Mouse (Mus musculus): Measurements from ENCODE around the gene CN725425. TPM values are rescaled to one million over a fixed set of nuclear protein-coding genes. Genes with fewer than 3 reads are reported as not detected.
A peak's percentile ranks its signal among the peaks of the same experiment; 100 is the strongest.

Gene CN725425
- total and polyA plus RNA-seq, 2 experiments = not detected

DNA sequence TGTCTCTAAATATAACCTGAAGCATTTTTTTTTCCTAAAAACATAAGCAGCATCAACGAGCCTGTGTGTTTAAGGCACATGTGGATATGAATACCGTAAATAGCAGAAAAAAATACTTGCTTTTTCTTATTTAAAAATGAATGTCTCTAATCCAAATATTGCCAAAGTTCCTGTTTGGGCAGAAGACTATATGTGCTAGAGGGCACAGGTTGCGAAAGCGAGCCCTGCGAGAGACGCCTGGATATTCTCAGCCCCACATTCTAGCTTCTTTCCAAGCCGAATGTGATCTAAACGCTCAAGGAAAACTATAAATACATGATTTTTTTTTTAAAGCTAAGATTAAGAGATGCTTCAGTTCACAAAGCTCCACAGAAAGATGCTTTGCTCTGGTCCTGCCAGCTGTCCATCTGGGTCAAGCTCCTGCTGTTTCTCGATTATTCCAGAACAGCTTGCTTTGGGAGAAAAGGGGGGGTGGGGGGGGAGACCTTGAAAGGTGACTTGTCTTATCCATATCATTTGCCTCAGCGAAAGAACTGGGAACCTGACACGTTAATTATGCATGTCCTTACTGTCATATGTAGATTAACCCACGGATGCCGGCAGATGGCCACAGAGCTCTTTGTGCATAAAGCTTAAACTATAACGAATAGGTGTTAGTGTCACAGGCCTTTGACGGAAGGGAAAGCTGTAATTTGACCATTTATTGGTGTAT is 19.2 kb upstream of the CN725425 start:
- no peaks in the 10 kb centered on the region for H3K36me3 ChIP-seq (ENCODE audit: control insufficient read depth, insufficient read depth, low read length)
- H3K4me3 ChIP-seq (ENCODE audit: insufficient read depth, low read depth, low read length) = no peak overlapping the region
- DNase-seq (ENCODE audit: extremely low read depth, low read depth, low spot score) = peak; percentile 79
- TF ChIP-seq POLR2A (IDR thresholded peaks at IDR 0.05; ENCODE audit: extremely low read depth, insufficient read depth, low read length) = no peak
- no peak for TF ChIP-seq CTCF (IDR thresholded peaks at IDR 0.05; ENCODE audit: low read depth, low read length)
- WGBS = 28% methylated on average over 15 of the region's 15 CpGs
- no peaks in the 10 kb centered on the region for H3K27me3 ChIP-seq (ENCODE audit: control insufficient read depth, insufficient read depth, low read length)
- no peak overlapping the region for H3K9ac ChIP-seq (ENCODE audit: low read depth, low read length)
- no peak overlapping the region for H3K27ac ChIP-seq (replicated peaks; ENCODE audit: insufficient read depth, low read depth, low read length)
- peaks cover 10% of the 10 kb centered on the region for H3K4me1 ChIP-seq (ENCODE audit: control insufficient read depth, insufficient read depth, low read length)
- H3K79me2 ChIP-seq (ENCODE audit: control insufficient read depth, insufficient read depth, low read length) = no peaks in the 10 kb centered on the region; the same call in 1 of the 2 replicates

DNA sequence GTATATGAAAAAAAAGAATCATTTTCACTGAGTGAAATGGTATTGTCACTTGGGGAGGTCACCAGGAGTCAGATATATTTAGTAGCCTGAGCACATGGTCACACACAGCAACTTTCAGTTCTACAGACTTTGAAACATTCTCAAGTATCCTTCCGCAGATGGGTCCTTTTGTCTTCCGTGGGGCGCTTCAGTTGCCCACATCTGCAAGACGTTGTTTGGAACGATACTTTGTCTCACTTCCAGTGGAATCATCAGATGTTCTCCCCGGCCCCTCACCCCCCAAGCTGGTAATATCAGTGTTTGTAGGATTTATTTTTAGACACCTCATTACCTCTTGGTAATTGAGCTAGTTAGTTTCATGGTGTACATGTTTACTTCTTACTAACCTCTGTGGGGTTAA is 12.9 kb upstream of the CN725425 start:
- Histone ChIP-seq H3K9ac (ENCODE audit: low read depth, low read length) (no peak overlapping the region), H3K4me3 (ENCODE audit: insufficient read depth, low read depth, low read length) (no peak overlapping the region), H3K27me3 (ENCODE audit: control insufficient read depth, insufficient read depth, low read length) (no peaks in the 10 kb centered on the region), H3K27ac (replicated peaks; ENCODE audit: insufficient read depth, low read depth, low read length) (no peak overlapping the region), H3K36me3 (ENCODE audit: control insufficient read depth, insufficient read depth, low read length) (no peaks in the 10 kb centered on the region), H3K79me2 (ENCODE audit: control insufficient read depth, insufficient read depth, low read length) (no peaks in the 10 kb centered on the region), H3K4me1 (ENCODE audit: control insufficient read depth, insufficient read depth, low read length) (peaks cover 10% of the 10 kb centered on the region)
- no peak for TF ChIP-seq CTCF (IDR thresholded peaks at IDR 0.05; ENCODE audit: low read depth, low read length)
- no peak for TF ChIP-seq POLR2A (IDR thresholded peaks at IDR 0.05; ENCODE audit: extremely low read depth, insufficient read depth, low read length)
- DNase-seq (ENCODE audit: extremely low read depth, low read depth, low spot score) = no peak
- 92% methylated on average over 6 of the region's 6 CpGs for WGBS

GRCm38 (mm10) chr15:91190026-91190425 is 9.3 kb upstream of the CN725425 start:
- Histone ChIP-seq H3K9ac (ENCODE audit: low read depth, low read length) (no peak overlapping the region), H3K27ac (replicated peaks; ENCODE audit: insufficient read depth, low read depth, low read length) (no peak overlapping the region)

DNA sequence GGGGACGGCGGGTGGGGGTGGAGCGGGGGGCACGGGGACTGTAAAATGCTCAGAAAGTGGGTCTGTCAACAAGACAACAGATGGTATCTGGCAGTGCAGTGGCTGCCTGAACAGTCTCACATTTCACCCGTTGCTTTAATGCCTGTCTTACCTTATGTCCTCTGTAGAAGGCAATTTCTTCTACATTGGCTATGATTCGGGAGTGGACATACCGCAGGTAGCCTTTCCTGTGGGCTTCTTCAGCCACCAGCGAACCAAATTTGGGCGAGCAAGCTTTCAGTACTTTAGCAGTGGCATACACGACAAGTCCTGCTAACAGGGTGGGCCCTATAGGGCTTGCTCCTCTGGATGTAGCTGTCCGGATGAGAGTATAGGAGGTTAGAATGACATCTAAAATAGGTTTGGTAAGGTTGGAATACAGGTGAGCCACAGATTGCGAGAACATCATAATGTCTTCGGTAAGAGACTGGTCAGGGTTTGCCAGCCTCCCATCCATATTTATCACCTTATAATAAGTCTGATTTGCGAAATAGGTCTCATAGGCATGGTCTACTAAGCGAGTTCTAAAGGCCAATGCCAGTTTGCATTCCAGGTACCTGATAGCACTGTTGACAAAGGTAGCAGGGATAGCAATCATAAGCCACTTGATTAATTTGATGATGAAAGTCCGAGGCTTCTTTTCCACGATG is 8.6 kb upstream of the CN725425 start:
- peak overlapping the region; percentile 55 for H3K4me3 ChIP-seq (ENCODE audit: insufficient read depth, low read depth, low read length)

More at GRCm38 (mm10) chr15:91190026-91190425, 9.3 kb upstream of the CN725425 start:
- Histone ChIP-seq H3K4me3 (ENCODE audit: insufficient read depth, low read depth, low read length) (peak overlapping the region; percentile 55; the same call in 1 of the 2 replicates), H3K79me2 (ENCODE audit: control insufficient read depth, insufficient read depth, low read length) (no peaks in the 10 kb centered on the region), H3K4me1 (ENCODE audit: control insufficient read depth, insufficient read depth, low read length) (peaks cover 10% of the 10 kb centered on the region), H3K27me3 (ENCODE audit: control insufficient read depth, insufficient read depth, low read length) (no peaks in the 10 kb centered on the region), H3K36me3 (ENCODE audit: control insufficient read depth, insufficient read depth, low read length) (no peaks in the 10 kb centered on the region)
- TF ChIP-seq CTCF (IDR thresholded peaks at IDR 0.05; ENCODE audit: low read depth, low read length) = no peak
- no peak for TF ChIP-seq POLR2A (IDR thresholded peaks at IDR 0.05; ENCODE audit: extremely low read depth, insufficient read depth, low read length)
- peak; percentile 55 for DNase-seq (ENCODE audit: extremely low read depth, low read depth, low spot score)
- 15% methylated on average over 4 of the region's 4 CpGs for WGBS

GRCm38 (mm10) chr15:91191412-91192222 is 7.7 kb upstream of the CN725425 start, which contains the start of gene Abcd2:
Abcd2 (minus strand) TSS chr15:91191799.
- Histone ChIP-seq H3K9ac (ENCODE audit: low read depth, low read length) (peak within 1 kb of the TSS; percentile 66), H3K4me1 (ENCODE audit: control insufficient read depth, insufficient read depth, low read length) (peaks cover 10% of the 10 kb centered on the region), H3K79me2 (ENCODE audit: control insufficient read depth, insufficient read depth, low read length) (no peaks in the 10 kb centered on the region), H3K4me3 (ENCODE audit: insufficient read depth, low read depth, low read length) (peak within 1 kb of the TSS; percentile 66), H3K27ac (replicated peaks; ENCODE audit: insufficient read depth, low read depth, low read length) (peak within 1 kb of the TSS; percentile 76), H3K36me3 (ENCODE audit: control insufficient read depth, insufficient read depth, low read length) (no peaks in the 10 kb centered on the region), H3K27me3 (ENCODE audit: control insufficient read depth, insufficient read depth, low read length) (no peaks in the 10 kb centered on the region)
- peak; percentile 93 for DNase-seq (ENCODE audit: extremely low read depth, low read depth, low spot score)
- TF ChIP-seq POLR2A (IDR thresholded peaks at IDR 0.05; ENCODE audit: extremely low read depth, insufficient read depth, low read length) (no peak), CTCF (IDR thresholded peaks at IDR 0.05; ENCODE audit: low read depth, low read length) (no peak)
- under 1% methylated on average over 22 of the region's 22 CpGs for WGBS

More for the DNA sequence above, 8.6 kb upstream of the CN725425 start:
- no peaks in the 10 kb centered on the region for H3K27me3 ChIP-seq (ENCODE audit: control insufficient read depth, insufficient read depth, low read length)
- 15% methylated on average over 17 of the region's 17 CpGs for WGBS
- peak overlapping the region; percentile 29; the same call in 1 of the 2 replicates for H3K27ac ChIP-seq (replicated peaks; ENCODE audit: insufficient read depth, low read depth, low read length)
- DNase-seq (ENCODE audit: extremely low read depth, low read depth, low spot score) = peak; percentile 87
- peak overlapping the region; percentile 42 for H3K9ac ChIP-seq (ENCODE audit: low read depth, low read length)
- H3K36me3 ChIP-seq (ENCODE audit: control insufficient read depth, insufficient read depth, low read length) = no peaks in the 10 kb centered on the region
- no peaks in the 10 kb centered on the region for H3K79me2 ChIP-seq (ENCODE audit: control insufficient read depth, insufficient read depth, low read length)
- TF ChIP-seq POLR2A (IDR thresholded peaks at IDR 0.05; ENCODE audit: extremely low read depth, insufficient read depth, low read length) = no peak
- TF ChIP-seq CTCF (IDR thresholded peaks at IDR 0.05; ENCODE audit: low read depth, low read length) = no peak
- H3K4me1 ChIP-seq (ENCODE audit: control insufficient read depth, insufficient read depth, low read length) = peaks cover 10% of the 10 kb centered on the region
